Mouse (Mus musculus) kidney, adult 18-20 months (tissue): Measurements from ENCODE around the gene Fam241a.
A peak's percentile ranks its signal among the peaks of the same experiment; 100 is the strongest.

ENCODE experiments used
- DNase-seq: peaks from one replicate; pipeline ENCODE4 v3.0.0; 2021

Fam241a gene

GRCm38 (mm10) chr3:127895792-127896541 is at the start of gene Fam241a:
Gene Fam241a, minus strand, starts transcription at chr3:127896324.
- peak; percentile 92 for DNase-seq

GRCm38 (mm10) chr3:127932453-127932852 is 36.3 kb upstream of the Fam241a start:
- no peak for DNase-seq

- DNase-seq = no peak
Measured at GRCm38 (mm10) chr3:127930326-127931012, 34.3 kb upstream of the Fam241a start.

GRCm38 (mm10) chr3:127929921-127930320 is 33.8 kb upstream of the Fam241a start:
- no peak for DNase-seq

- DNase-seq = no peak
Measured at GRCm38 (mm10) chr3:127926635-127927183, 30.6 kb upstream of the Fam241a start.

GRCm38 (mm10) chr3:127924464-127924863 is 28.3 kb upstream of the Fam241a start:
- no peak for DNase-seq

GRCm38 (mm10) chr3:127923183-127923582 is 27.1 kb upstream of the Fam241a start:
- no peak for DNase-seq

GRCm38 (mm10) chr3:127922125-127922524 is 26.0 kb upstream of the Fam241a start:
- DNase-seq = no peak

GRCm38 (mm10) chr3:127917999-127918661 is 22.0 kb upstream of the Fam241a start:
- DNase-seq = no peak

GRCm38 (mm10) chr3:127917549-127917948 is 21.4 kb upstream of the Fam241a start:
- DNase-seq = no peak

- no peak for DNase-seq
Measured at GRCm38 (mm10) chr3:127915656-127916334, 19.7 kb upstream of the Fam241a start.

- no peak for DNase-seq
Measured at GRCm38 (mm10) chr3:127913885-127914709, 18.0 kb upstream of the Fam241a start.

- DNase-seq = no peak
Measured at GRCm38 (mm10) chr3:127909941-127910340, 13.8 kb upstream of the Fam241a start.

- no peak for DNase-seq
Measured at GRCm38 (mm10) chr3:127894981-127895779, 944 bp downstream of the Fam241a start.

GRCm38 (mm10) chr3:127893902-127894301 is 2.2 kb downstream of the Fam241a start:
- no peak for DNase-seq

GRCm38 (mm10) chr3:127891906-127892305 is 4.2 kb downstream of the Fam241a start:
- no peak for DNase-seq

- DNase-seq = no peak
Measured at GRCm38 (mm10) chr3:127890008-127890407, 6.1 kb downstream of the Fam241a start.

GRCm38 (mm10) chr3:127889570-127889969 is 6.6 kb downstream of the Fam241a start:
- DNase-seq = no peak

GRCm38 (mm10) chr3:127881684-127882083 is 14.4 kb downstream of the Fam241a start:
- no peak for DNase-seq

GRCm38 (mm10) chr3:127879968-127880367 is 16.2 kb downstream of the Fam241a start:
- no peak for DNase-seq

- no peak for DNase-seq
Measured at GRCm38 (mm10) chr3:127875509-127875908, 20.6 kb downstream of the Fam241a start.
